9 mouse cellular contexts compared by ENCODE assay signal in genomic region chr10:61072324-61072723, GRCm38 (mm10). TPM values are rescaled to one million over a fixed set of nuclear protein-coding genes. Genes with fewer than 3 reads are reported as not detected.
A peak's percentile ranks its signal among the peaks of the same experiment; 100 is the strongest.
DNase-seq lines count a peak whose midpoint lies in the region; ATAC-seq and TF ChIP-seq lines count a peak whose summit lies in the region.
"Had no signal": no experiment of that assay in that cellular context is flagged by ENCODE, and none has a peak within 500 bp of the region (broad histone marks: within the 10 kb centered on the region; RNA-seq: fewer than 3 reads in every experiment).

No protein-coding gene starts in this region.

- H3K9ac ChIP-seq in kidney, embryonic 14.5 days (ENCODE audit: low read depth, low read length), result no peak overlapping the region
- H3K9ac ChIP-seq in liver, adult 2 months (ENCODE audit: low read depth, low read length), result no peak overlapping the region

- no peak overlapping the region for H3K4me2 ChIP-seq in kidney, embryonic 14.5 days (replicated peaks; ENCODE audit: low read depth, low read length)

- TF ChIP-seq POLR2A in liver, adult 2 months (IDR thresholded peaks at IDR 0.05; ENCODE audit: extremely low read depth, insufficient read depth, low read length), result no peak

- no peak overlapping the region for H3K27ac ChIP-seq in kidney, embryonic 14.5 days (ENCODE audit: low read depth, low read length)
- no peak overlapping the region for H3K27ac ChIP-seq in liver, adult 2 months (replicated peaks; ENCODE audit: insufficient read depth, low read depth, low read length)

- 13% methylated on average over 16 of the region's 16 CpGs for WGBS in kidney, embryonic 14.5 days
- WGBS in liver, adult 2 months, result 17% methylated on average over 16 of the region's 16 CpGs

- no peaks in the 10 kb centered on the region for H3K9me3 ChIP-seq in kidney, embryonic 14.5 days (ENCODE audit: control insufficient read depth, low read length)

- intact Hi-C loops in heart, postnatal 14 days (cut with DNase I), result no loop called here

- no peak overlapping the region for H3K4me3 ChIP-seq in kidney, embryonic 14.5 days (ENCODE audit: low read length)
- no peak overlapping the region for H3K4me3 ChIP-seq in liver, adult 2 months (ENCODE audit: insufficient read depth, low read depth, low read length)

- ATAC-seq in kidney, embryonic 14.5 days (ENCODE audit: low FRiP score, low TSS enrichment), result no peak
- no peak for ATAC-seq in erythroid progenitor cell, adult 5-6 weeks (replicated peaks; ENCODE audit: low FRiP score, poor library complexity, severe bottlenecking)

- DNase-seq in kidney, adult 11 months, result peak; percentile 47
- peak; percentile 21 for DNase-seq in MEL-GATA-1-ER (ENCODE audit: extremely low read depth, low read depth)
- DNase-seq in c-Kit-positive CD71-positive TER-119-positive erythroid progenitor cells, embryonic 14.5 days (ENCODE audit: low spot score), result peak; percentile 38
- peak; percentile 59 to 78 for DNase-seq in heart, postnatal 14 days
- DNase-seq in liver, adult 2 months (ENCODE audit: extremely low read depth, low read depth, low spot score), result no peak
- peak; percentile 77 for DNase-seq in retina, postnatal 1 day

- no peaks in the 10 kb centered on the region for H3K79me2 ChIP-seq in liver, adult 2 months (ENCODE audit: control insufficient read depth, insufficient read depth, low read length)

- TF ChIP-seq CTCF in liver, adult 2 months (IDR thresholded peaks at IDR 0.05; ENCODE audit: low read depth, low read length), result peak; percentile 85

- no peaks in the 10 kb centered on the region for H3K27me3 ChIP-seq in kidney, embryonic 14.5 days (ENCODE audit: control insufficient read depth, insufficient read depth, low read length)
- H3K27me3 ChIP-seq in liver, adult 2 months (ENCODE audit: control insufficient read depth, insufficient read depth, low read length), result no peaks in the 10 kb centered on the region

- peaks cover 7% of the 10 kb centered on the region; the same call in 1 of the 2 replicates for H3K4me1 ChIP-seq in kidney, embryonic 14.5 days (ENCODE audit: control insufficient read depth, insufficient read depth, low read length)
- no peaks in the 10 kb centered on the region for H3K4me1 ChIP-seq in liver, adult 2 months (ENCODE audit: control insufficient read depth, insufficient read depth, low read length)

- H3K36me3 ChIP-seq in kidney, embryonic 14.5 days (ENCODE audit: control insufficient read depth, insufficient read depth, low read length), result no peaks in the 10 kb centered on the region
- H3K36me3 ChIP-seq in liver, adult 2 months (ENCODE audit: control insufficient read depth, insufficient read depth, low read length), result no peaks in the 10 kb centered on the region

RNA-seq across cellular contexts. Expression of gene Pcbd1, which starts 16.8 kb away (rescaled TPM):
- polyA plus RNA-seq in kidney, embryonic 14.5 days (2014; fragmentation: Nextera tagmentation; extraction: Ambion mirVana), result 140 and 143 TPM in 2 replicates
- 1 to 10 TPM; 1.4 to 2.7 TPM for total RNA-seq in heart, postnatal 14 days (2021)
- 330 and 347 TPM in 2 replicates for total RNA-seq in liver, adult 2 months (2014; rRNA removed)
- polyA plus RNA-seq in liver, adult 2 months (2012; rRNA removed), result 340 and 409 TPM in 2 replicates
- total RNA-seq in erythroid progenitor cell, adult 5-6 weeks (2015; ENCODE audit: low replicate concordance), result 9.4 TPM in 1 of 2 replicates, not detected in the other
- total RNA-seq in erythroid progenitor cell, adult 5-6 weeks (2017; ENCODE audit: low replicate concordance), result not detected in 2 replicates
- total RNA-seq: neutrophil, adult 5-6 weeks had no signal

Comparison
In these comparisons a context has a peak if more than half of its experiments do, and no peak if none do; other contexts are left out.
1. RNA of gene Pcbd1, which starts 16.8 kb away (total RNA-seq): 330 to 347 TPM in liver, adult 2 months; 1.4 to 2.7 TPM in heart, postnatal 14 days and 9.4 TPM in erythroid progenitor cell, adult 5-6 weeks; every median in the first group is over 10 times any median in the second.